Mouse (Mus musculus) liver, embryonic 11.5 days (tissue): ENCODE results near the gene C730034F03Rik. TPM values are rescaled to one million over a fixed set of nuclear protein-coding genes. Genes with fewer than 3 reads are reported as not detected.
"Not testable (repeated sequence)": the region's sequence is repeated elsewhere in the genome, so short reads cannot be mapped to it uniquely, and the experiment has no call there.

Source experiments
- ATAC-seq: fragments of 200-750 bp; cut with Nextera tagmentation; replicated peaks from 2 replicates; pipeline ENCODE4 v1.8.0; 2017; ENCODE audit warnings: moderate number of reproducible peaks, mild to moderate bottlenecking, moderate TSS enrichment, moderate library complexity; ENCODE audit not compliant: low FRiP score
- DNase-seq: peaks from one replicate; pipeline ENCODE4 v3.0.0-alpha.2; 2017; ENCODE audit warnings: low spot score
- H3K27ac ChIP-seq: fragments of 300-500 bp; sonication (generic); 2 replicates; pipeline ENCODE4 v1.5.1; 2014; ENCODE audit warnings: mild to moderate bottlenecking, low read depth, low read length, control low read depth
- H3K27me3 ChIP-seq: fragments of 300-500 bp; sonication (generic); replicated peaks from 2 replicates; pipeline ENCODE4 v1.6.1; 2014; ENCODE audit warnings: low read length, mixed read lengths; ENCODE audit not compliant: control insufficient read depth, insufficient read depth
- H3K36me3 ChIP-seq: fragments of 300-500 bp; sonication (generic); 2 replicates; pipeline ENCODE4 v1.6.1; 2014; ENCODE audit warnings: mild to moderate bottlenecking, low read length, moderate library complexity, mixed read lengths; ENCODE audit not compliant: control insufficient read depth, insufficient read depth
- H3K4me1 ChIP-seq: fragments of 300-500 bp; sonication (generic); replicated peaks from 2 replicates; pipeline ENCODE4 v1.6.1; 2014; ENCODE audit warnings: low read length, mixed read lengths; ENCODE audit not compliant: control insufficient read depth, insufficient read depth
- H3K4me2 ChIP-seq: fragments of 300-500 bp; sonication (generic); 2 replicates; pipeline ENCODE4 v1.6.1; 2014; ENCODE audit warnings: mild to moderate bottlenecking, control low read depth, moderate library complexity
- H3K4me3 ChIP-seq: fragments of 300-500 bp; sonication (generic); 2 replicates; pipeline ENCODE4 v1.5.1; 2014; ENCODE audit warnings: low read depth, low read length, control low read depth
- H3K9ac ChIP-seq: fragments of 300-500 bp; sonication (generic); 2 replicates; pipeline ENCODE4 v1.6.1; 2014; ENCODE audit warnings: low read depth, low read length, control low read depth
- H3K9me3 ChIP-seq: fragments of 300-500 bp; sonication (generic); 2 replicates; pipeline ENCODE4 v1.6.1; 2016; ENCODE audit warnings: low read length, inconsistent platforms, mixed read lengths; ENCODE audit not compliant: control insufficient read depth
- WGBS: fragments of 180-500 bp; shearing (Covaris S2); extraction: QIAGEN DNeasy Blood & Tissue Kit; methylation state at CpG from one replicate; pipeline ENCODE4 v1.1.7; 2014; 5-methylcytosine and 5-hydroxymethylcytosine counted together
- polyA plus RNA-seq: library from polyadenylated mRNA; unstranded; fragments of >200 nt; fragmentation: Nextera tagmentation; extraction: Ambion mirVana; gene quantifications from 2 replicates; pipeline ENCODE4 v1.2.1, GENCODE M21; 2014

C730034F03Rik gene
- polyA plus RNA-seq, 1 experiment from 2014 or later: 2.8 TPM

GRCm38 (mm10) chr15:89428136-89428790 is 1.1 kb upstream of the C730034F03Rik start:
- Histone ChIP-seq H3K36me3 (peaks cover 7% of the 10 kb centered on the region; the same call in 1 of the 2 replicates), H3K4me3 (peak overlapping the region; percentile 76), H3K4me1 (peaks cover 8% of the 10 kb centered on the region), H3K9ac (peak overlapping the region; percentile 86; the same call in 1 of the 2 replicates), H3K27ac (no peak overlapping the region), H3K27me3 (no peaks in the 10 kb centered on the region), H3K4me2 (peak overlapping the region; percentile 93), H3K9me3 (no peaks in the 10 kb centered on the region)
- ATAC-seq (no peak), DNase-seq (no peak)
- 85% methylated on average over 19 of the region's 19 CpGs for WGBS

- peak overlapping the region; percentile 76 for H3K4me3 ChIP-seq
- 9% methylated on average over 22 of the region's 22 CpGs for WGBS
- H3K9me3 ChIP-seq: no peaks in the 10 kb centered on the region
- peak overlapping the region; percentile 93 for H3K4me2 ChIP-seq
- peaks cover 7% of the 10 kb centered on the region; the same call in 1 of the 2 replicates for H3K36me3 ChIP-seq
- H3K4me1 ChIP-seq: peaks cover 8% of the 10 kb centered on the region
- DNase-seq (no peak), ATAC-seq (peak; percentile 18)
- H3K9ac ChIP-seq: peak overlapping the region; percentile 86
- H3K27me3 ChIP-seq: no peaks in the 10 kb centered on the region
- H3K27ac ChIP-seq: peak overlapping the region; percentile 96
Observed at GRCm38 (mm10) chr15:89428821-89429351, 503 bp upstream of the C730034F03Rik start.

- ATAC-seq (no peak), DNase-seq (no peak)
- Histone ChIP-seq H3K4me1 (peaks cover 11% of the 10 kb centered on the region), H3K4me2 (peak overlapping the region; percentile 93), H3K4me3 (peak overlapping the region; percentile 76), H3K36me3 (peaks cover 7% of the 10 kb centered on the region; the same call in 1 of the 2 replicates), H3K27me3 (no peaks in the 10 kb centered on the region), H3K9ac (peak overlapping the region; percentile 86), H3K27ac (peak overlapping the region; percentile 96), H3K9me3 (no peaks in the 10 kb centered on the region)
- 41% methylated on average over 6 of the region's 6 CpGs for WGBS
Observed at GRCm38 (mm10) chr15:89430341-89430740, 952 bp downstream of the C730034F03Rik start.

GRCm38 (mm10) chr15:89430771-89431170 is 1.4 kb downstream of the C730034F03Rik start:
- 76% methylated on average over 9 of the region's 9 CpGs for WGBS
- not testable (repeated sequence) for DNase-seq, H3K27me3 ChIP-seq, H3K36me3 ChIP-seq, H3K27ac ChIP-seq, H3K9ac ChIP-seq, ATAC-seq, H3K9me3 ChIP-seq
- peak overlapping the region; percentile 93 for H3K4me2 ChIP-seq
- peak overlapping the region; percentile 76; the same call in 1 of the 2 replicates for H3K4me3 ChIP-seq
- H3K4me1 ChIP-seq: peaks cover 11% of the 10 kb centered on the region

- H3K9me3 ChIP-seq: no peaks in the 10 kb centered on the region
- no peak for ATAC-seq
- 74% methylated on average over 3 of the region's 3 CpGs for WGBS
- H3K27me3 ChIP-seq: no peaks in the 10 kb centered on the region
- no peak overlapping the region for H3K9ac ChIP-seq
- peak overlapping the region; percentile 38 for H3K4me2 ChIP-seq
- DNase-seq: no peak
- H3K4me1 ChIP-seq: peaks cover 8% of the 10 kb centered on the region
- no peak overlapping the region for H3K4me3 ChIP-seq
- H3K27ac ChIP-seq: no peak overlapping the region
- H3K36me3 ChIP-seq: peaks cover 7% of the 10 kb centered on the region; the same call in 1 of the 2 replicates
Observed at GRCm38 (mm10) chr15:89431271-89431670, 1.9 kb downstream of the C730034F03Rik start.

- ATAC-seq (no peak), DNase-seq (no peak)
- peaks cover 8% of the 10 kb centered on the region for H3K4me1 ChIP-seq
- 90% methylated on average over 6 of the region's 6 CpGs for WGBS
- H3K4me3 ChIP-seq: no peak overlapping the region
- no peak overlapping the region for H3K9ac ChIP-seq
- H3K36me3 ChIP-seq: peaks cover 5% of the 10 kb centered on the region; the same call in 1 of the 2 replicates
- no peaks in the 10 kb centered on the region for H3K27me3 ChIP-seq
- H3K27ac ChIP-seq: no peak overlapping the region
- no peaks in the 10 kb centered on the region for H3K9me3 ChIP-seq
- no peak overlapping the region for H3K4me2 ChIP-seq
Observed at GRCm38 (mm10) chr15:89431806-89432205, 2.4 kb downstream of the C730034F03Rik start.

GRCm38 (mm10) chr15:89432946-89433345 is 3.6 kb downstream of the C730034F03Rik start:
- Histone ChIP-seq H3K36me3 (no peaks in the 10 kb centered on the region), H3K4me2 (no peak overlapping the region)
- whole genome bisulfite sequencing: 85% methylated on average over 4 of the region's 4 CpGs

GRCm38 (mm10) chr15:89434136-89434535 is 4.7 kb downstream of the C730034F03Rik start:
- no peaks in the 10 kb centered on the region for H3K9me3 ChIP-seq
- H3K27ac ChIP-seq: no peak overlapping the region
- no peak overlapping the region for H3K4me3 ChIP-seq
- no peaks in the 10 kb centered on the region for H3K27me3 ChIP-seq
- no peak overlapping the region for H3K4me2 ChIP-seq
- H3K4me1 ChIP-seq: peaks cover 2% of the 10 kb centered on the region; the same call in 1 of the 2 replicates
- H3K9ac ChIP-seq: no peak overlapping the region
- DNase-seq (no peak), ATAC-seq (no peak)
- 53% methylated on average over 3 of the region's 3 CpGs for WGBS
- no peaks in the 10 kb centered on the region for H3K36me3 ChIP-seq

More at GRCm38 (mm10) chr15:89432946-89433345, 3.6 kb downstream of the C730034F03Rik start:
- Histone ChIP-seq H3K9ac (no peak overlapping the region), H3K27me3 (no peaks in the 10 kb centered on the region), H3K9me3 (no peaks in the 10 kb centered on the region), H3K27ac (no peak overlapping the region), H3K4me3 (no peak overlapping the region), H3K4me1 (peaks cover 8% of the 10 kb centered on the region)
- ATAC-seq: no peak
- no peak for DNase-seq
